Mouse (Mus musculus): ENCODE measurements around the gene Adssl1.

GRCm38 (mm10) chr12:112578296-112579090 lies 41.4 kb upstream of the Adssl1 start:
- TF ChIP-seq CTCF (IDR thresholded peaks at IDR 0.05; ENCODE audit: low read depth) = no peak
- TF ChIP-seq EP300 (IDR thresholded peaks at IDR 0.05; ENCODE audit: low read depth) = no peak
